Mouse (Mus musculus): ENCODE measurements around the gene Zg16.
A peak's percentile ranks its signal among the peaks of the same experiment; 100 is the strongest.

Gene Zg16

GRCm38 (mm10) chr7:127073221-127073620 lies 13.9 kb downstream of the Zg16 start:
- DNase-seq (ENCODE audit: low spot score): no peak

GRCm38 (mm10) chr7:127070871-127071413 lies 16.2 kb downstream of the Zg16 start:
- DNase-seq (ENCODE audit: low spot score): no peak

- no peak for DNase-seq (ENCODE audit: low spot score)
These were observed 20.8 kb downstream of the Zg16 start for GRCm38 (mm10) chr7:127066317-127066716.

GRCm38 (mm10) chr7:127065538-127065937 lies 21.6 kb downstream of the Zg16 start:
- DNase-seq (ENCODE audit: low spot score): no peak

GRCm38 (mm10) chr7:127055026-127055585 lies 32.0 kb downstream of the Zg16 start:
- DNase-seq (ENCODE audit: low spot score): peak; percentile 29

- peak; percentile 76 for DNase-seq (ENCODE audit: low spot score)
These were observed 45.1 kb downstream of the Zg16 start, which contains the start of gene Kif22 for GRCm38 (mm10) chr7:127041851-127042672. TSS of gene Kif22 (minus strand) at chr7:127042471.

- peak; percentile 49 for DNase-seq (ENCODE audit: low spot score)
These were observed 55.9 kb downstream of the Zg16 start for GRCm38 (mm10) chr7:127031244-127031643.

- no peak for DNase-seq (ENCODE audit: low spot score)
These were observed 57.0 kb downstream of the Zg16 start for GRCm38 (mm10) chr7:127030172-127030571.

GRCm38 (mm10) chr7:127027885-127028284 lies 59.2 kb downstream of the Zg16 start:
- no peak for DNase-seq (ENCODE audit: low spot score)

- DNase-seq (ENCODE audit: low spot score): peak; percentile 99
These were observed 60.0 kb downstream of the Zg16 start, which contains the start of gene Maz for GRCm38 (mm10) chr7:127026984-127027726. TSS of gene Maz (minus strand) at chr7:127027037.

GRCm38 (mm10) chr7:127026616-127026983 lies 60.5 kb downstream of the Zg16 start:
- no peak for DNase-seq (ENCODE audit: low spot score)

- DNase-seq (ENCODE audit: low spot score): peak; percentile 54
These were observed 60.9 kb downstream of the Zg16 start for GRCm38 (mm10) chr7:127026161-127026600.

- peak; percentile 49 for DNase-seq (ENCODE audit: low spot score)
These were observed 61.5 kb downstream of the Zg16 start for GRCm38 (mm10) chr7:127025556-127026160.

GRCm38 (mm10) chr7:127024755-127025555 lies 62.2 kb downstream of the Zg16 start:
- DNase-seq (ENCODE audit: low spot score): peak; percentile 83

GRCm38 (mm10) chr7:127023896-127024690 lies 63.0 kb downstream of the Zg16 start:
- peak; percentile 68 for DNase-seq (ENCODE audit: low spot score)

- DNase-seq (ENCODE audit: low spot score): no peak
These were observed 63.8 kb downstream of the Zg16 start for GRCm38 (mm10) chr7:127023272-127023691.

GRCm38 (mm10) chr7:127022528-127023271 lies 64.4 kb downstream of the Zg16 start:
- no peak for DNase-seq (ENCODE audit: low spot score)

GRCm38 (mm10) chr7:127021563-127022527 lies 65.3 kb downstream of the Zg16 start:
- DNase-seq (ENCODE audit: low spot score): no peak

All from T-cell, adult 2 months (primary cell).